Mouse (Mus musculus): ENCODE measurements around the gene Gm36245.
"Not testable (repeated sequence)": the region's sequence is repeated elsewhere in the genome, so short reads cannot be mapped to it uniquely, and the experiment has no call there.

The Gm36245 gene

DNA sequence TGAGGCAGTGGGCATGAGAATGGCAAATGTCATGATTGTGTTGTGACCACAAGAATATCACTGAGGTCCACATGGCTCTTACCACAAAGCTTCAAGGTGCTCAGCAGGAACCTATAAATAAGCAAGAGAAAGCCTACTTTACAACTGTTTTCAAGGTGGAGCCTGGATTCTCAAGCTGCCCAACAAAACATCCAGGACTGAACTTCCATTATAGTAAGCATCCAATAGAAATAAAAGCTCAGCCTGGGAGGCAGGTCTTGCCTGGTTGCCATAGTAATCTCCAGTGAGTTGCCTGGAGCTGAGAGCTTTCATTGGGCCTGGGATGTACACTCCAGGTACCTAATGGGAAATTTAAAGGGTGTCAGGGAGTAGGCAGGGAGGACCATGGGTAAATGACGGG lies at the start of gene Gm36245:
Gene Gm36245, plus strand, starts transcription at position 301 of the 400 bp plus-strand sequence.
- no peak for DNase-seq (ENCODE audit: low read depth, low spot score)
- Histone ChIP-seq H3K27me3 (ENCODE audit: control insufficient read depth, insufficient read depth, low read length, poor library complexity, severe bottlenecking) (no peaks in the 10 kb centered on the region), H3K36me3 (ENCODE audit: control insufficient read depth, insufficient read depth, low read length, poor library complexity, severe bottlenecking) (no peaks in the 10 kb centered on the region)

DNA sequence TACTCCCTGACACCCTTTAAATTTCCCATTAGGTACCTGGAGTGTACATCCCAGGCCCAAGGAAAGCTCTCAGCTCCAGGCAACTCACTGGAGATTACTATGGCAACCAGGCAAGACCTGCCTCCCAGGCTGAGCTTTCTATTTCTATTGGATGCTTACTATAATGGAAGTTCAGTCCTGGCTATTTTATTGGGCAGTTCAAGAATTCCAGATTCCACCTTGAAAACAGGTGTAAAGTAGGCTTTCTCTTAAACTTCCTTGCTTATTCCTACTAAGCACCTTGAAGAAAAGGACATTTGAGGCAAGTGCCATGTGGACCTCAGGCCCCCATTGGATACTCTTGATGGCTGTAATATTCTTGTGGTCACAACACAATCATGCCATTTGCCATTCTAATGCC lies 37.3 kb upstream of the Gm36245 start, which contains the start of gene 1700025B11Rik:
Gene 1700025B11Rik, minus strand, starts transcription at position 101 of the 400 bp plus-strand sequence.
- H3K27me3 ChIP-seq (ENCODE audit: control insufficient read depth, insufficient read depth, low read length, poor library complexity, severe bottlenecking) = no peaks in the 10 kb centered on the region
- no peaks in the 10 kb centered on the region for H3K36me3 ChIP-seq (ENCODE audit: control insufficient read depth, insufficient read depth, low read length, poor library complexity, severe bottlenecking)
- DNase-seq (ENCODE audit: low read depth, low spot score) = no peak

- DNase-seq (ENCODE audit: low read depth, low spot score) = no peak
- no peaks in the 10 kb centered on the region for H3K36me3 ChIP-seq (ENCODE audit: control insufficient read depth, insufficient read depth, low read length, poor library complexity, severe bottlenecking)
- no peaks in the 10 kb centered on the region for H3K27me3 ChIP-seq (ENCODE audit: control insufficient read depth, insufficient read depth, low read length, poor library complexity, severe bottlenecking)
Measured at GRCm38 (mm10) chr15:77563219-77563618, 35.8 kb upstream of the Gm36245 start.

- no peak for DNase-seq (ENCODE audit: low read depth, low spot score)
- Histone ChIP-seq H3K27me3 (ENCODE audit: control insufficient read depth, insufficient read depth, low read length, poor library complexity, severe bottlenecking) (no peaks in the 10 kb centered on the region), H3K36me3 (ENCODE audit: control insufficient read depth, insufficient read depth, low read length, poor library complexity, severe bottlenecking) (no peaks in the 10 kb centered on the region)
Measured at GRCm38 (mm10) chr15:77578801-77579200, 20.3 kb upstream of the Gm36245 start.

- Histone ChIP-seq H3K36me3 (ENCODE audit: control insufficient read depth, insufficient read depth, low read length, poor library complexity, severe bottlenecking) (no peaks in the 10 kb centered on the region), H3K27me3 (ENCODE audit: control insufficient read depth, insufficient read depth, low read length, poor library complexity, severe bottlenecking) (no peaks in the 10 kb centered on the region)
- no peak for DNase-seq (ENCODE audit: low read depth, low spot score)
Measured at GRCm38 (mm10) chr15:77579311-77579710, 19.7 kb upstream of the Gm36245 start.

- H3K27me3 ChIP-seq (ENCODE audit: control insufficient read depth, insufficient read depth, low read length, poor library complexity, severe bottlenecking) = no peaks in the 10 kb centered on the region
- no peaks in the 10 kb centered on the region for H3K36me3 ChIP-seq (ENCODE audit: control insufficient read depth, insufficient read depth, low read length, poor library complexity, severe bottlenecking)
- DNase-seq (ENCODE audit: low read depth, low spot score) = no peak
Measured at GRCm38 (mm10) chr15:77581681-77582080, 17.4 kb upstream of the Gm36245 start.

DNA sequence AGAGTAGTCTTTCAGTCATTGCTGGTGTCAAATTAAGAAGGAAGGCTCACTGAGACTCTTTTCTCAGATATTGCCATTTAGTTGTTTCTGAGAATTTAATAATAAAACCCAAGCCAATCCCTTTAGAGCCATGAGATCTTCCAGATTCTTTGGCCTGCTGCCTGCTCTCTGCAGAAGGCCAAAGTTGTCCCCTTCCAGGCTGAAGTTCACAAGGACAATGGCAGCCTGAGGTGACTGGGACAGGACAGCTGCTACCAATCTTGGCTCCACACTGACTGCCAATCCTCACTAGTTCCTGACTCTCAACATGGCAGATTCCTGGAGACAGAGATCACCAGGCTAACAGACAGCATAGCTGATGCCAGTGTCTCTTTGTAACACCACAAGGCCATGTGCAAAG lies 12.0 kb upstream of the Gm36245 start:
- DNase-seq (ENCODE audit: low read depth, low spot score) = no peak
- H3K36me3 ChIP-seq (ENCODE audit: control insufficient read depth, insufficient read depth, low read length, poor library complexity, severe bottlenecking) = no peaks in the 10 kb centered on the region
- H3K27me3 ChIP-seq (ENCODE audit: control insufficient read depth, insufficient read depth, low read length, poor library complexity, severe bottlenecking) = no peaks in the 10 kb centered on the region

DNA sequence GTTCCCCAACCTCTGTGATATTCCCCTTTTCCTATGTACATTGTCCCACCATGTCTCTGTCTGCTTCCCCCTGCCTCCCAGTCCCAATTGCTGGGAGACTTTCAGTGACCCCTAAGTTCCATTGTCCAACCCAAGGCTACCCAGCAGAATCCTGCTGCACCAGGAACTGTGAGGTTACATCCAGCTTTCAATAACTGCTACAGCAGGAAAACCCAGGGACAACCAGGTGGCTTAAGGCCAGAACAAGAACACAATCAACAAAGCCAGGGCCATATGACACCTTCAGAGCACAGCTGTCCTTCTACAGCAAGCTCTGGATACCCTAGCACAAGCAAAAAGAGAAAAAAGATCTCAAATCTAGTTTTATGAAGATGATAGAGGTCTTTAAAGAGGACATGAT lies 10.1 kb upstream of the Gm36245 start:
- no peak for DNase-seq (ENCODE audit: low read depth, low spot score)
- H3K27me3 ChIP-seq (ENCODE audit: control insufficient read depth, insufficient read depth, low read length, poor library complexity, severe bottlenecking) = no peaks in the 10 kb centered on the region
- no peaks in the 10 kb centered on the region for H3K36me3 ChIP-seq (ENCODE audit: control insufficient read depth, insufficient read depth, low read length, poor library complexity, severe bottlenecking)

DNA sequence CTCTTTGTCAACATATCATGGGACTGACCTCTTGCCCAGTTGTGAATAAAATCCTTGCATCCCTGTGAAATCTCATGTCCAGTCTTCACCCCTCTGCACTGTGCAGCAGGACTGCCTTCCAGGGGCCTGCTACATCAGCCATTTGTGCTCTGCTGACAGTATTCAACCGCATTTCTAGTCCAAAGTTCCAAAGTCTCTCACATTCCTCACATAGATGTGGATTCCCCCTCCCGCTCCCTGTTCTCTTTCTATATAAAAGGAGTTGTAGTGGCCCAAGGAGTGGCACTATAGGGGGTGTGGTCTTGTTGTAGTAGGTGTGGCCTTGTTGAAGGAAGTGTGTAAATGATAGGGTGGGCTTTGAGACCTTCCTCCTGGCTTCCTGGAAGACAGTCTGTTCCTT lies 8.2 kb upstream of the Gm36245 start:
- no peaks in the 10 kb centered on the region for H3K36me3 ChIP-seq (ENCODE audit: control insufficient read depth, insufficient read depth, low read length, poor library complexity, severe bottlenecking)
- DNase-seq (ENCODE audit: low read depth, low spot score) = no peak
- no peaks in the 10 kb centered on the region for H3K27me3 ChIP-seq (ENCODE audit: control insufficient read depth, insufficient read depth, low read length, poor library complexity, severe bottlenecking)

GRCm38 (mm10) chr15:77593557-77593956 lies 5.5 kb upstream of the Gm36245 start:
- Histone ChIP-seq H3K36me3 (ENCODE audit: control insufficient read depth, insufficient read depth, low read length, poor library complexity, severe bottlenecking) (no peaks in the 10 kb centered on the region), H3K27me3 (ENCODE audit: control insufficient read depth, insufficient read depth, low read length, poor library complexity, severe bottlenecking) (no peaks in the 10 kb centered on the region)
- no peak for DNase-seq (ENCODE audit: low read depth, low spot score)

- H3K36me3 ChIP-seq (ENCODE audit: control insufficient read depth, insufficient read depth, low read length, poor library complexity, severe bottlenecking) = no peaks in the 10 kb centered on the region
- no peaks in the 10 kb centered on the region for H3K27me3 ChIP-seq (ENCODE audit: control insufficient read depth, insufficient read depth, low read length, poor library complexity, severe bottlenecking)
- no peak for DNase-seq (ENCODE audit: low read depth, low spot score)
Measured at GRCm38 (mm10) chr15:77595961-77596360, 3.1 kb upstream of the Gm36245 start, which contains the start of gene Apol10b. Gene Apol10b (minus strand): TSS chr15:77596125.

DNA sequence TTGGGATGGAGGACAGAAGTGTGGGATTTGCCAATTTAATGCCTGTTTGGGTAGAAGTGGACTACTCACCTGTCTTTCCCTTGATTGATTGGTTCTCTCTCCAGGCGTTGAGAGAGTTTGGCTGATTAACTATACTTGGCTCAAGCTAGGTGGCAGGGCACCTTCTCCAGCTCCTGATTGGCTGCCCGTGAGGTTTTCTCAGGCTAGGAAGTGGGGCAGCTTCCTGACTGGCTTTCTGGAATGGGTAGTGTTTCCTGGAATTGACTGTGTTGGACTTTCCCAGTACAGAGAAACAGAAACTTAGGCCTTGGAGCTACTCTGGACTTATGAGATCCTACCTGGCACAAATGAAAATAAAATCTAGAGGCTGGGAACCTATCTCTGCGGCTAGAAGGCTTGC lies 629 bp upstream of the Gm36245 start:
- H3K36me3 ChIP-seq (ENCODE audit: control insufficient read depth, insufficient read depth, low read length, poor library complexity, severe bottlenecking) = no peaks in the 10 kb centered on the region
- H3K27me3 ChIP-seq (ENCODE audit: control insufficient read depth, insufficient read depth, low read length, poor library complexity, severe bottlenecking) = no peaks in the 10 kb centered on the region
- DNase-seq (ENCODE audit: low read depth, low spot score) = no peak

DNA sequence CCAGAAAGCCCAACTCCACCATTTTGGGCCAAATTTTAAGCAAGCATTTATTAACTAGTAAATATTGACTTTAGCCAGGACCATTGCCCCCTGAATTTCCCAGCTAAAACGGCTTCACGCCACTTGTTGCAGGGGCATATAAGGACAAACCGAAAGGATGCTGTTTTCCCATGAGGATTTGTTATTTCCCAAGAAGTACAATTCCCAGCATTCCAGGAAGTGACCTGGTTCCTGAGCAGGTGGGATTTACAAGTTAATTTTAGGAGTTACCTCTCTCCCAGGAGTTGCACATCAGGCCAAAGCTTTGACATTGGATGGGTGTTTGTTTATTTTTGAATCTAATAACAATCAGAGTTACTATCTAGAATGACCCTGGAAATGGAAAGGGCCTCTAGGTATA lies 7.0 kb downstream of the Gm36245 start:
- Histone ChIP-seq H3K36me3 (ENCODE audit: control insufficient read depth, insufficient read depth, low read length, poor library complexity, severe bottlenecking) (no peaks in the 10 kb centered on the region), H3K27me3 (ENCODE audit: control insufficient read depth, insufficient read depth, low read length, poor library complexity, severe bottlenecking) (no peaks in the 10 kb centered on the region)
- DNase-seq (ENCODE audit: low read depth, low spot score) = no peak

- Histone ChIP-seq H3K27me3 (ENCODE audit: control insufficient read depth, insufficient read depth, low read length, poor library complexity, severe bottlenecking) (no peaks in the 10 kb centered on the region), H3K36me3 (ENCODE audit: control insufficient read depth, insufficient read depth, low read length, poor library complexity, severe bottlenecking) (no peaks in the 10 kb centered on the region)
- peak; percentile 51 for DNase-seq (ENCODE audit: low read depth, low spot score)
Measured at GRCm38 (mm10) chr15:77624710-77625109, 25.7 kb downstream of the Gm36245 start.

GRCm38 (mm10) chr15:77626471-77626870 lies 27.4 kb downstream of the Gm36245 start:
- DNase-seq (ENCODE audit: low read depth, low spot score); H3K36me3 ChIP-seq (ENCODE audit: control insufficient read depth, insufficient read depth, low read length, poor library complexity, severe bottlenecking); H3K27me3 ChIP-seq (ENCODE audit: control insufficient read depth, insufficient read depth, low read length, poor library complexity, severe bottlenecking): not testable (repeated sequence)

GRCm38 (mm10) chr15:77628647-77629046 lies 29.6 kb downstream of the Gm36245 start:
- H3K27me3 ChIP-seq (ENCODE audit: control insufficient read depth, insufficient read depth, low read length, poor library complexity, severe bottlenecking); DNase-seq (ENCODE audit: low read depth, low spot score): not testable (repeated sequence)

More at GRCm38 (mm10) chr15:77628647-77629046, 29.6 kb downstream of the Gm36245 start:
- not testable (repeated sequence) for H3K36me3 ChIP-seq (ENCODE audit: control insufficient read depth, insufficient read depth, low read length, poor library complexity, severe bottlenecking)
